Mouse (Mus musculus): ENCODE data around the gene Phldb2.

The Phldb2 gene

GRCm38 (mm10) chr16:45898459-45898858 is 54.9 kb downstream of the Phldb2 start:
- in situ Hi-C loops (cut with MseI, MboI): no loop called here

GRCm38 (mm10) chr16:45896587-45896986 is 56.8 kb downstream of the Phldb2 start:
- in situ Hi-C loops (cut with MseI, MboI): no loop called here

- in situ Hi-C loops (cut with MseI, MboI): no loop called here
Measured at GRCm38 (mm10) chr16:45894998-45895397, 58.4 kb downstream of the Phldb2 start.

GRCm38 (mm10) chr16:45893796-45894195 is 59.6 kb downstream of the Phldb2 start:
- in situ Hi-C loops (cut with MseI, MboI): no loop called here

GRCm38 (mm10) chr16:45892928-45893327 is 60.5 kb downstream of the Phldb2 start:
- in situ Hi-C loops (cut with MseI, MboI): no loop called here

- in situ Hi-C loops (cut with MseI, MboI): no loop called here
Measured at GRCm38 (mm10) chr16:45890471-45891200, 62.8 kb downstream of the Phldb2 start.

- in situ Hi-C loops (cut with MseI, MboI): no loop called here
Measured at GRCm38 (mm10) chr16:45889636-45890035, 63.8 kb downstream of the Phldb2 start.

GRCm38 (mm10) chr16:45886599-45886998 is 66.8 kb downstream of the Phldb2 start:
- in situ Hi-C loops (cut with MseI, MboI): no loop called here

GRCm38 (mm10) chr16:45884194-45884593 is 69.2 kb downstream of the Phldb2 start:
- in situ Hi-C loops (cut with MseI, MboI): no loop called here

GRCm38 (mm10) chr16:45881177-45881832 is 72.1 kb downstream of the Phldb2 start:
- in situ Hi-C loops (cut with MseI, MboI): no loop called here

- in situ Hi-C loops (cut with MseI, MboI): no loop called here
Measured at GRCm38 (mm10) chr16:45880101-45880751, 73.2 kb downstream of the Phldb2 start.

- in situ Hi-C loops (cut with MseI, MboI): no loop called here
Measured at GRCm38 (mm10) chr16:45877739-45878138, 75.7 kb downstream of the Phldb2 start.

GRCm38 (mm10) chr16:45877171-45877570 is 76.2 kb downstream of the Phldb2 start:
- in situ Hi-C loops (cut with MseI, MboI): no loop called here

GRCm38 (mm10) chr16:45873397-45873796 is 80.0 kb downstream of the Phldb2 start:
- in situ Hi-C loops (cut with MseI, MboI): no loop called here

- in situ Hi-C loops (cut with MseI, MboI): no loop called here
Measured at GRCm38 (mm10) chr16:45871286-45871976, 82.0 kb downstream of the Phldb2 start.

GRCm38 (mm10) chr16:45870651-45871050 is 82.7 kb downstream of the Phldb2 start:
- in situ Hi-C loops (cut with MseI, MboI): no loop called here

- in situ Hi-C loops (cut with MseI, MboI): no loop called here
Measured at GRCm38 (mm10) chr16:45869044-45869443, 84.4 kb downstream of the Phldb2 start.

GRCm38 (mm10) chr16:45857277-45857863 is 96.0 kb downstream of the Phldb2 start:
- in situ Hi-C loops (cut with MseI, MboI): no loop called here

GRCm38 (mm10) chr16:45854499-45854898 is 98.9 kb downstream of the Phldb2 start:
- in situ Hi-C loops (cut with MseI, MboI): no loop called here

- in situ Hi-C loops (cut with MseI, MboI): loop anchor here in 1 of 2 experiments (25.0 kb wide), 1 partner anchor 88 kb away; no protein-coding TSS in a partner anchor
Measured at GRCm38 (mm10) chr16:45849045-45849444, 104.4 kb downstream of the Phldb2 start.

GRCm38 (mm10) chr16:45844875-45845274 is 108.5 kb downstream of the Phldb2 start:
- in situ Hi-C loops (cut with MseI, MboI): loop anchor here in 1 of 2 experiments (25.0 kb wide), 1 partner anchor 92 kb away; no protein-coding TSS in a partner anchor
